Mouse (Mus musculus): ENCODE data around the gene Oscar. TPM values are rescaled to one million over a fixed set of nuclear protein-coding genes. Genes with fewer than 3 reads are reported as not detected.

Oscar gene
- total and polyA plus RNA-seq, 2 experiments from 2014 or later = 0.19 to 0.25 TPM

DNA sequence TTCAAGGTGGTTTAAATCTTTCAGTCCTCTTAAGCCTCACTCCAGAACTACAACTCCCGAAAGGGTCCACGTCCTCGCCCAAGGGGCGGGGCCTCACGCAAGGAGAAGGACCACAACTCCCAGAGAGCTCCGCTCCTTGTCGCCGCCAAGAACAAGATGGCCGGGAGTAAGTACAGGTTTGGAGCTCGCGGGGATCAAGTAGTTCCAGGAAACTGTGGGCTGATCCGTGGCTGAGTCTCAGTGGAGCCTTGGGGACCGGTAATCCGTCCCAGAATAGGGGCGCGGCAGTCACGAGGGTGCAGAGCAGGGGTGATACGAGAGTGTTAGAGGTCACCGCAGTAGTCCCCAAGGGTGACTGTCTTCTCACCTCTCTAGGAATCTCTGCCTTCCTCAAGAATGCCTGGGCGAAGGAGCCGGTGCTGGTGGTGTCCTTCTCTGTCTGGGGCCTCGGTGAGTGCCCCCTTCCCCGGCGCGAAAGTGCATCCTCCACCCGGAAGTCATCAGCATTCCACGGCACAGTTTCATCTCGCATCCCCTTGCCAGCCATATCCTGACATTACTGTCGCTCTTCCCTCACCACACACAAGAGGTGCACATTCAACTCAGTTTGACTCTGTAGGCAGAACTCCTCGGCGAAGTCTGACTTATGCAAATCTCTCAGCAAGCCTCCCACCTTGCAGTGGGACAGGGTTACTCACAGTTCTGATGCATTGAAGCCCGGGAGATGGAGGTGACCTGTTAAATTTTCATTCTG, 1.5 kb upstream of the Oscar start, which contains the start of gene Ndufa3:
Ndufa3 (plus strand) TSS at position 132 of the 754 bp plus-strand sequence.
- H3K4me2 ChIP-seq (ENCODE audit: low read depth, low read length) = peak within 1 kb of the TSS; percentile 70
- TF ChIP-seq EP300 (IDR thresholded peaks at IDR 0.05; ENCODE audit: low read depth) = no peak
- TF ChIP-seq CTCF (IDR thresholded peaks at IDR 0.05; ENCODE audit: low read depth) = no peak

DNA sequence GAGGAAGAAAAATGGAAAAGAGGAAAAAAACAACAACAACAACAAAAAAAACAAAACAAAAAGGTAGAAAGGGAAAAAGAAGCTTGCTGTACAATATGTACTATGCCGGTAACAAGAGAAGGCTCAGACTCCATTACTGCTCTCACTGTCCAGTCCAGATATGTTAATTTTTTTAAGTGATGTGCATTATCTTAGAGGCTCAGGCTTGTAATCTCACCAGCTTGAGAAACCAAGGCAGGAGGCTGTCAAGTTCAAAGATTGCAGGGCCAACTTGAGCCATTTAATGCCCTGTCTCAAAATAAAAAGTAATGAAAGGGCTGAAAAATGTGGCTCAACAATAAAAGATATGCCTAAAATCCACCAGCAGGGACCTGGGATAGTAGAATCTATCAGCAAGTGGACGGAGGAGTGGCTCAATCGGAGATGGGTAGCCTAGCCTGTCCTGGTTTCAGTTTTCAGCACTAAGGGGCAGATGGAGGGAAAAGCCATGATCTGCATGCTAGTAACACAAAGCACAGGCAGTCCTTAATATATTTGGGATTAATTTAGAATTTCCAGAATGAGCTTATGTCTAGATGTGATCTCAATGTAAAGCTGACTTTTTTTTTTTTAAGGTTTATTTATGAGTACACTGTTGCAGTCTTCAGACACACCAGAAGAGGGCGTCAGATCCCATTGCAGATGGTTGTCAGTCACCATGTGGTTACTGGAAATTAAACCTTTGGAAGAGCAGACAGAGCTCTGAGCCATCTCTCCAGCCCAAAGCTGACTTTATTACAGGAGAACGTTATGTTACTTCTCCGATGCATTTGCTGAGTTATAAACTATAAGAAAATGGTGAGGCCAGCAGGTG, 658 bp upstream of the Oscar start:
- DNase-seq (ENCODE audit: low spot score) (no peak), ATAC-seq (ENCODE audit: insufficient read depth, low read depth) (peak; percentile 14)
- Histone ChIP-seq H3K36me3 (replicated peaks; ENCODE audit: control insufficient read depth, insufficient read depth, low read length) (peaks cover 17% of the 10 kb centered on the region), H3K9ac (replicated peaks; ENCODE audit: low read depth, low read length) (peak overlapping the region; percentile 88; the same call in 1 of the 2 replicates), H3K9me3 (replicated peaks; ENCODE audit: control insufficient read depth, low read length) (no peaks in the 10 kb centered on the region), H3K4me3 (ENCODE audit: low read depth, low read length) (peak overlapping the region; percentile 83), H3K4me2 (ENCODE audit: low read depth, low read length) (peak overlapping the region; percentile 70; the same call in 1 of the 2 replicates), H3K4me1 (ENCODE audit: control insufficient read depth, insufficient read depth) (peaks cover 6% of the 10 kb centered on the region; the same call in 1 of the 2 replicates), H3K27me3 (ENCODE audit: control insufficient read depth, insufficient read depth, low read length) (no peaks in the 10 kb centered on the region), H3K27ac (ENCODE audit: low read depth) (no peak overlapping the region)
- TF ChIP-seq EP300 (IDR thresholded peaks at IDR 0.05; ENCODE audit: low read depth) (no peak), CTCF (IDR thresholded peaks at IDR 0.05; ENCODE audit: low read depth) (peak; percentile 36)
- 43% methylated on average over 6 of the region's 6 CpGs for WGBS

More for the DNA sequence above, 1.5 kb upstream of the Oscar start, which contains the start of gene Ndufa3:
- peak within 1 kb of the TSS; percentile 86 for H3K27ac ChIP-seq (ENCODE audit: low read depth)
- H3K4me1 ChIP-seq (ENCODE audit: control insufficient read depth, insufficient read depth) = peaks cover 6% of the 10 kb centered on the region; the same call in 1 of the 2 replicates
- H3K36me3 ChIP-seq (replicated peaks; ENCODE audit: control insufficient read depth, insufficient read depth, low read length) = peaks cover 22% of the 10 kb centered on the region
- ATAC-seq (ENCODE audit: insufficient read depth, low read depth) (peak; percentile 97), DNase-seq (ENCODE audit: low spot score) (peak; percentile 93)
- under 1% methylated on average over 32 of the region's 32 CpGs for WGBS
- no peaks in the 10 kb centered on the region for H3K9me3 ChIP-seq (replicated peaks; ENCODE audit: control insufficient read depth, low read length)
- peak within 1 kb of the TSS; percentile 88 for H3K9ac ChIP-seq (replicated peaks; ENCODE audit: low read depth, low read length)
- H3K27me3 ChIP-seq (ENCODE audit: control insufficient read depth, insufficient read depth, low read length) = no peaks in the 10 kb centered on the region
- peak within 1 kb of the TSS; percentile 83 for H3K4me3 ChIP-seq (ENCODE audit: low read depth, low read length)

DNA sequence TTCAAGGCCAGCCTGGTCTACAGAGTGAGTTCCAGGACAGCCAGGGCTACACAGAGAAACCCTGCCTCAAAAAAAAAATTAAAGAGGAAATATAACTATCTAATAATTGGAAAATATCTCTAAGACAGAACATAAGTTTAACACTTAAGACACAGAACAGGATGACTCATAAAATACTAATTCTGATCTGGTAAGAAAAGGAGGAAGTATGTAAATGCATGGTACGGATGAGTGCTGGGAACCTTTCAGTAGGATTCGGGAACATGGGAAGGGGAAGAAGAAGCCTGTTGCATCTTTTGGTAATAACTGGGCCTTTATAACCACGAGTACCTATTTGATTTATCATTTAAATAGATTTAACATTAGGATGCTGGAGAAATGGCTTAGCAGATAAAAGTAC, 1.9 kb downstream of the Oscar start:
- WGBS = 70% methylated on average over 3 of the region's 3 CpGs
- H3K4me3 ChIP-seq (ENCODE audit: low read depth, low read length) = no peak overlapping the region
- H3K9me3 ChIP-seq (replicated peaks; ENCODE audit: control insufficient read depth, low read length) = no peaks in the 10 kb centered on the region
- ATAC-seq (ENCODE audit: insufficient read depth, low read depth) (no peak), DNase-seq (ENCODE audit: low spot score) (no peak)
- TF ChIP-seq CTCF (IDR thresholded peaks at IDR 0.05; ENCODE audit: low read depth) = no peak
- TF ChIP-seq EP300 (IDR thresholded peaks at IDR 0.05; ENCODE audit: low read depth) = no peak
- no peak overlapping the region for H3K4me2 ChIP-seq (ENCODE audit: low read depth, low read length)
- H3K9ac ChIP-seq (replicated peaks; ENCODE audit: low read depth, low read length) = no peak overlapping the region
- H3K27ac ChIP-seq (ENCODE audit: low read depth) = no peak overlapping the region
- H3K36me3 ChIP-seq (replicated peaks; ENCODE audit: control insufficient read depth, insufficient read depth, low read length) = no peaks in the 10 kb centered on the region; the same call in 1 of the 2 replicates
- peaks cover 9% of the 10 kb centered on the region; the same call in 1 of the 2 replicates for H3K4me1 ChIP-seq (ENCODE audit: control insufficient read depth, insufficient read depth)
- H3K27me3 ChIP-seq (ENCODE audit: control insufficient read depth, insufficient read depth, low read length) = no peaks in the 10 kb centered on the region

- no peak overlapping the region for H3K9ac ChIP-seq (replicated peaks; ENCODE audit: low read depth, low read length)
- no peaks in the 10 kb centered on the region for H3K9me3 ChIP-seq (replicated peaks; ENCODE audit: control insufficient read depth, low read length)
- no peak overlapping the region for H3K4me2 ChIP-seq (ENCODE audit: low read depth, low read length)
- TF ChIP-seq EP300 (IDR thresholded peaks at IDR 0.05; ENCODE audit: low read depth) = no peak
- no peak for TF ChIP-seq CTCF (IDR thresholded peaks at IDR 0.05; ENCODE audit: low read depth)
- ATAC-seq (ENCODE audit: insufficient read depth, low read depth) (no peak), DNase-seq (ENCODE audit: low spot score) (no peak)
- H3K4me1 ChIP-seq (ENCODE audit: control insufficient read depth, insufficient read depth) = 0 out of 2 replicates have a peak, but pooled peaks cover 3% of the 10 kb centered on the region
- H3K4me3 ChIP-seq (ENCODE audit: low read depth, low read length) = no peak overlapping the region
- H3K36me3 ChIP-seq (replicated peaks; ENCODE audit: control insufficient read depth, insufficient read depth, low read length) = no peaks in the 10 kb centered on the region
- 82% methylated on average over 13 of the region's 13 CpGs for WGBS
- H3K27ac ChIP-seq (ENCODE audit: low read depth) = no peak overlapping the region
- no peaks in the 10 kb centered on the region for H3K27me3 ChIP-seq (ENCODE audit: control insufficient read depth, insufficient read depth, low read length)
Observed at GRCm38 (mm10) chr7:3611006-3611405, 5.0 kb downstream of the Oscar start.

DNA sequence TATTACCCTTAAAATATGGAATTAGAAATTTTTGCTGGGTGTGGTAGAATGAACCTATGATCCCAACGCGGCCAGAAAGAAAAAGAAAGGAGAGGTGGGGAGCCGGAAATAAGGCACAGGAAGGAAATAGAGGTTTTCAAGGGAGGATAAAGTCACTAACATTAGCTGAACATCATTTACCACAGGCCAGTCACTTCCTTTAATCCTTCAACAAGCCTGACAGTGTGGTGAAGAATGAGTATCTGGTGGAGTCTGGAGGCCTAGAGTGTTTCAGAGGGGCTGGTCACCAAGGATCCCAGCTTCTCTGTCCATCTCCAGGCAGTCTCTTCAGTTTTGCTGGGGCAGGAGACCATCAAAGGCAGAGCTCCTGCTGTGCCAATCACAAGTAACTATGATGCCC, 5.5 kb downstream of the Oscar start:
- 0 out of 2 replicates have a peak, but pooled peaks cover 3% of the 10 kb centered on the region for H3K4me1 ChIP-seq (ENCODE audit: control insufficient read depth, insufficient read depth)
- 53% methylated on average over 3 of the region's 3 CpGs for WGBS
- H3K27me3 ChIP-seq (ENCODE audit: control insufficient read depth, insufficient read depth, low read length) = no peaks in the 10 kb centered on the region
- H3K4me3 ChIP-seq (ENCODE audit: low read depth, low read length) = no peak overlapping the region
- no peak overlapping the region for H3K9ac ChIP-seq (replicated peaks; ENCODE audit: low read depth, low read length)
- H3K27ac ChIP-seq (ENCODE audit: low read depth) = no peak overlapping the region
- ATAC-seq (ENCODE audit: insufficient read depth, low read depth) = no peak
- no peak for DNase-seq (ENCODE audit: low spot score)
- no peak overlapping the region for H3K4me2 ChIP-seq (ENCODE audit: low read depth, low read length)
- no peaks in the 10 kb centered on the region for H3K36me3 ChIP-seq (replicated peaks; ENCODE audit: control insufficient read depth, insufficient read depth, low read length)
- no peak for TF ChIP-seq CTCF (IDR thresholded peaks at IDR 0.05; ENCODE audit: low read depth)
- TF ChIP-seq EP300 (IDR thresholded peaks at IDR 0.05; ENCODE audit: low read depth) = no peak
- H3K9me3 ChIP-seq (replicated peaks; ENCODE audit: control insufficient read depth, low read length) = no peaks in the 10 kb centered on the region
